Mouse (Mus musculus) lung, postnatal 0 days (tissue): Measurements from ENCODE around the gene Ube2j1. TPM values are rescaled to one million over a fixed set of nuclear protein-coding genes. Genes with fewer than 3 reads are reported as not detected.

ENCODE experiments used
- ATAC-seq: fragments of 200-750 bp; cut with Nextera tagmentation; 2 replicates; pipeline ENCODE4 v1.8.0; 2017; ENCODE audit warnings: moderate library complexity
- DNase-seq: peaks from one replicate; pipeline ENCODE4 v3.0.0-alpha.2; 2016; ENCODE audit warnings: low spot score
- H3K27ac ChIP-seq: fragments of 300-500 bp; sonication (generic); 2 replicates; pipeline ENCODE4 v1.5.1; 2014; ENCODE audit warnings: antibody characterized with exemption, mild to moderate bottlenecking, low read length, mixed read lengths
- H3K27me3 ChIP-seq: fragments of 300-500 bp; sonication (generic); replicated peaks from 2 replicates; pipeline ENCODE4 v1.6.1; 2014; ENCODE audit warnings: low read length, mixed read lengths; ENCODE audit not compliant: insufficient read depth
- H3K36me3 ChIP-seq: fragments of 300-500 bp; sonication (generic); 2 replicates; pipeline ENCODE4 v1.6.1; 2014; ENCODE audit warnings: low read length, mixed read lengths; ENCODE audit not compliant: insufficient read depth
- H3K4me1 ChIP-seq: fragments of 300-500 bp; sonication (generic); 2 replicates; pipeline ENCODE4 v1.6.1; 2014; ENCODE audit warnings: antibody characterized with exemption, low read depth, low read length, mixed read lengths; ENCODE audit not compliant: insufficient read depth
- H3K4me2 ChIP-seq: fragments of 300-500 bp; sonication (generic); replicated peaks from 2 replicates; pipeline ENCODE4 v1.6.1; 2014; ENCODE audit warnings: low read depth, mild to moderate bottlenecking, low read length, moderate library complexity, mixed read lengths
- H3K4me3 ChIP-seq: fragments of 300-500 bp; sonication (generic); 2 replicates; pipeline ENCODE4 v1.5.1; 2014; ENCODE audit warnings: low read depth, low read length
- H3K9ac ChIP-seq: fragments of 300-500 bp; sonication (generic); replicated peaks from 2 replicates; pipeline ENCODE4 v1.6.1; 2014; ENCODE audit warnings: low read depth, mild to moderate bottlenecking
- H3K9me3 ChIP-seq: fragments of 300-500 bp; sonication (generic); 2 replicates; pipeline ENCODE4 v1.6.1; 2016; ENCODE audit warnings: low read length, mixed read lengths
- CTCF ChIP-seq: IDR thresholded peaks from 2 replicates; pipeline ENCODE4 v1.5.1; 2016; ENCODE audit warnings: antibody characterized with exemption, mild to moderate bottlenecking
- EP300 ChIP-seq: IDR thresholded peaks from 2 replicates; pipeline ENCODE4 v1.6.1; 2016; ENCODE audit warnings: antibody characterized with exemption, mild to moderate bottlenecking, control low read depth
- WGBS: fragments of 180-500 bp; shearing (Covaris S2); extraction: QIAGEN DNeasy Blood & Tissue Kit; methylation state at CpG from one replicate; pipeline ENCODE4 v1.1.7; 2014; 5-methylcytosine and 5-hydroxymethylcytosine counted together
- polyA plus RNA-seq: library from polyadenylated mRNA; unstranded; fragments of >200 nt; fragmentation: Nextera tagmentation; extraction: Ambion mirVana; gene quantifications from 2 replicates; pipeline ENCODE4 v1.2.1, GENCODE M21; 2015

Ube2j1 gene
- polyA plus RNA-seq, 1 experiment from 2014 or later, result 36.8 TPM

DNA sequence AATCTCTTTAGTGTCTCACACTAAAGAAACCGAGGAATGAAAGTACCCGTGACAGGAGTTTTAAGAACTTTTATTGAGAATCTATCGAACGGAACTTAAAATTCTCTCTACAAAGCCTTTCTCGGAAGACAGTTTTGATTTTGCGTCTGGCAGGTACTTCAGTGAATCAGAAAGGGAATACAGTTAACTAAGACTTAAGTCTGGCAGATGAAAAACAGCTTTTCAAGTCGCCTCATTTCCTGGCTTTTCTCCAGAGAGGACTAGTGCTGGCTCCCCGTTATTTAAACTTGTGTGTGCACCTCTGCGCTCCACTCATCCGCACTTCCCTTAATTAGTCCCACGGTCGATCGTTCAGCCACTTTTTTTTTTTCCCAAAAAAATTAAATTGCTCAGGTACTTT, 47.0 kb upstream of the Ube2j1 start:
- no peak for TF ChIP-seq EP300
- no peak for TF ChIP-seq CTCF
- Histone ChIP-seq H3K4me2 (peak overlapping the region; percentile 100), H3K9me3 (no peaks in the 10 kb centered on the region), H3K4me3 (peak overlapping the region; percentile 62), H3K27ac (no peak overlapping the region), H3K36me3 (no peaks in the 10 kb centered on the region), H3K27me3 (no peaks in the 10 kb centered on the region; the same call in 1 of the 2 replicates), H3K9ac (no peak overlapping the region), H3K4me1 (0 out of 2 replicates have a peak, but pooled peaks cover 3% of the 10 kb centered on the region)
- WGBS, result 2% methylated on average over 13 of the region's 13 CpGs
- no peak for DNase-seq
- ATAC-seq, result no peak

GRCm38 (mm10) chr4:32984801-32985675, 46.2 kb upstream of the Ube2j1 start:
- no peaks in the 10 kb centered on the region; the same call in 1 of the 2 replicates for H3K27me3 ChIP-seq
- WGBS, result 30% methylated on average over 13 of the region's 13 CpGs
- 0 out of 2 replicates have a peak, but pooled peaks cover 3% of the 10 kb centered on the region for H3K4me1 ChIP-seq
- no peak overlapping the region for H3K4me2 ChIP-seq
- H3K4me3 ChIP-seq, result no peak overlapping the region
- H3K27ac ChIP-seq, result no peak overlapping the region
- H3K9me3 ChIP-seq, result no peaks in the 10 kb centered on the region
- H3K9ac ChIP-seq, result no peak overlapping the region
- H3K36me3 ChIP-seq, result no peaks in the 10 kb centered on the region
- ATAC-seq, result no peak
- peak; percentile 29 for TF ChIP-seq CTCF
- no peak for TF ChIP-seq EP300
- peak; percentile 7 for DNase-seq

DNA sequence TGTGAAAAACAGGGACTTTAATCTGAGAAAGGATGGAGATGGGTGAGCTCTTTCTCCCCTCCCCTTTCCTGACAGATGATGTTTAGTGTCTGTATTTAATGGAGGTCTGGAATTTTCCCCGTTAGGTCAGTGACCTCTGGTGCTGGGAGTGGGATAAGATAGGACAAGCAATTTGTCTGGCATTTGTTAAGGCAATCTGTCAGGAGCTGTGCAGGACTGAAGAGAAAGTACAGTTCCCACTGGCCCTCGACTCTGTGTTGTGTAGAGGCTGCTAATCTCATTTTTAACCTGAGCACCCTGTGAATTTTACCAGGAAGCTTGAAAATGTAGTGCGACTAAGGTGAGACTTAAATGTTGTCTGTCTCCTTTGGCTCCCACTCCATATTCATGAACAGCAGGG, 45.5 kb upstream of the Ube2j1 start:
- DNase-seq (no peak), ATAC-seq (no peak)
- H3K4me3 ChIP-seq, result no peak overlapping the region

DNA sequence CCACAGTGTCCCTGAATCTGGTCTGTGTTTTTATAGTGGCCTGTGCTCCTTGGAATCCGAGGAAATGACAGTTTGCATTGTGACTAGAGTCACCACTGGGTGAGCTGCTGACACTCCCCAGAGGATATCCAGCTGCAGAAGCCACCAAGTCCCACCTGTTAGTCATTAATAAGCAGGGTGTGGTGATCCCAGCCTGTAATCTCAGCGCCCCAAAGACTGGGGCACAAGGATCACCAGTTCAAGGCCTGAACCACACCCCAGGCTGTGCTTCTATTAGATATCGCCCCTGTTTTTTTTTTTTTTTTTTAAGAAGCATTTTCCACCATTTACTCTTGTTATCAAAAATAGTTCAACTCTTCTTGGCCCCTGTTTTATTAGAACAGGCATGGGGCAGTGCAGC, 44.2 kb upstream of the Ube2j1 start:
- Histone ChIP-seq H3K9ac (no peak overlapping the region), H3K27me3 (no peaks in the 10 kb centered on the region; the same call in 1 of the 2 replicates), H3K4me2 (no peak overlapping the region), H3K27ac (no peak overlapping the region), H3K4me3 (no peak overlapping the region), H3K36me3 (no peaks in the 10 kb centered on the region), H3K4me1 (0 out of 2 replicates have a peak, but pooled peaks cover 3% of the 10 kb centered on the region), H3K9me3 (no peaks in the 10 kb centered on the region)
- no peak for ATAC-seq
- TF ChIP-seq EP300, result no peak
- TF ChIP-seq CTCF, result no peak
- DNase-seq, result no peak
- WGBS, result 62% methylated on average over 3 of the region's 3 CpGs

More for the DNA sequence above, 45.5 kb upstream of the Ube2j1 start:
- no peaks in the 10 kb centered on the region for H3K36me3 ChIP-seq
- no peak overlapping the region for H3K27ac ChIP-seq
- H3K9me3 ChIP-seq, result no peaks in the 10 kb centered on the region
- H3K4me2 ChIP-seq, result no peak overlapping the region
- WGBS, result 21% methylated on average over 3 of the region's 3 CpGs
- H3K9ac ChIP-seq, result no peak overlapping the region
- H3K4me1 ChIP-seq, result 0 out of 2 replicates have a peak, but pooled peaks cover 3% of the 10 kb centered on the region
- H3K27me3 ChIP-seq, result no peaks in the 10 kb centered on the region; the same call in 1 of the 2 replicates
- TF ChIP-seq EP300 (no peak), CTCF (no peak)

DNA sequence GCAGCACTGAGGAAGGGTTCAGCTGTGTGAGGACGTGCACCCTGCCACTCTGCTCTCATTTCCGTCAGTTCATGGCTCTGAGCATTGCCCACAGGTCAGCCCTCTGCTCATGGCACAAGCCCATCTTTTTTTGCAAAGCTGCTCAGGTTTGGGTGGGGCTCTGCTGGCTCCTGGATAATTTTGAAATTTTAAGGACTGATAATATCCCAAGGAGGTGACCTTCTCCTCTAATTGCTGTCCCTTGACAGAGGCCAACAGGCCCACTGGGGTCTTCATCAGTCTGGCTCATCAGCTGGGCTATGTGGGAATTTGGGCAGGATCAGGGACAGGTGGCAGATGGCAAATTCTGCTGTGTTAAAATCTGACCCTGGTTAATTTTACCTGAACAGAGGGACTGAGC, 41.9 kb upstream of the Ube2j1 start:
- Histone ChIP-seq H3K27me3 (no peaks in the 10 kb centered on the region; the same call in 1 of the 2 replicates), H3K4me1 (0 out of 2 replicates have a peak, but pooled peaks cover 2% of the 10 kb centered on the region), H3K9me3 (no peaks in the 10 kb centered on the region), H3K4me2 (no peak overlapping the region), H3K9ac (no peak overlapping the region), H3K27ac (no peak overlapping the region), H3K36me3 (no peaks in the 10 kb centered on the region), H3K4me3 (no peak overlapping the region)
- TF ChIP-seq EP300 (no peak), CTCF (no peak)
- DNase-seq (no peak), ATAC-seq (no peak)
- 80% methylated on average over 2 of the region's 2 CpGs for WGBS

- Histone ChIP-seq H3K36me3 (no peaks in the 10 kb centered on the region), H3K9me3 (no peaks in the 10 kb centered on the region), H3K27me3 (no peaks in the 10 kb centered on the region), H3K27ac (no peak overlapping the region), H3K4me1 (no peaks in the 10 kb centered on the region), H3K4me3 (no peak overlapping the region), H3K4me2 (no peak overlapping the region), H3K9ac (no peak overlapping the region)
- no peak for DNase-seq
- WGBS, result 67% methylated on average over 3 of the region's 3 CpGs
- no peak for ATAC-seq
- TF ChIP-seq EP300 (no peak), CTCF (no peak)
These were observed 37.0 kb upstream of the Ube2j1 start for GRCm38 (mm10) chr4:32994168-32994567.
